In the genomic region with DNA sequence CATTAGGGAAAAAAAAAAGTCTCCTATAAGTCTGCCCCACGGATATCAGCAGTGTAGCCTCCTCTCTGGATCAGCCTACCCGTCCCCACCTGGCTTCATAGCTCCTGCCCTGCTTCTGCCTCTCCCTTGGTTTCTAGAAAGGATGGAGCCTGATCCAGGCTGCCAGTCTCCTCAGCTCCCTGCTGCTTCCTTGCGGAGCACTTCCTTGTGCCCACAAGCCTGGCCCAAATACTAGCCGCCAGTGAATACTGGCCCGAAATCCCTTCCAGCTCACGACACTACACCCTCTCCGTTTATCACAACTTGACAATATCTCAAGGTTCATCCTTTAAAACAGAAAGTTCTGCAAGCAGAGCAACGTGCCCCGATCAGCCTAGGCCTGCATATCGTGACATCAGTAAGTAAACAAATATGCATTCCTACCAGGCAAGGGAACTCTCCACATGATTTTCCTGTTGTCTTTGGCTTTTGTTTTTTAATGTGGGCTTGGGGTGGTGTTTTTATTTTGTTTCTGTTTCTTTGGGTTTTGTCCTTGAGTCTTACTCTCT, we compare ENCODE assay signal across 11 mouse cellular contexts.
A peak's percentile ranks its signal among the peaks of the same experiment; 100 is the strongest.
DNase-seq lines count a peak whose midpoint lies in the region; ATAC-seq and TF ChIP-seq lines count a peak whose summit lies in the region.
"Had no signal": no experiment of that assay in that cellular context is flagged by ENCODE, and none has a peak within 500 bp of the region (broad histone marks: within the 10 kb centered on the region; RNA-seq: fewer than 3 reads in every experiment).

No protein-coding gene starts in this region.

- no peak for ATAC-seq in heart, embryonic 11.5 days (replicated peaks; ENCODE audit: insufficient number of reproducible peaks, low FRiP score, low TSS enrichment)
- ATAC-seq in stomach, embryonic 15.5 days (ENCODE audit: insufficient read depth, low FRiP score, low read depth), result 0 out of 2 replicates have a peak, but pooled peaks have one; percentile 7
- ATAC-seq: CD4-positive, CD25-positive, alpha-beta regulatory T cell, adult 4 months had no signal

- H3K4me1 ChIP-seq in heart, embryonic 11.5 days (ENCODE audit: control insufficient read depth, insufficient read depth, low read length), result peaks cover 7% of the 10 kb centered on the region; the same call in 1 of the 2 replicates
- H3K4me1 ChIP-seq in cortical plate, adult 2 months (ENCODE audit: control insufficient read depth, insufficient read depth, low read length), result no peaks in the 10 kb centered on the region
- no peaks in the 10 kb centered on the region for H3K4me1 ChIP-seq in stomach, embryonic 15.5 days

- peak overlapping the region; percentile 51 for H3K27ac ChIP-seq in heart, embryonic 11.5 days (ENCODE audit: low read depth, low read length)
- peak overlapping the region; percentile 80 for H3K27ac ChIP-seq in cortical plate, adult 2 months (ENCODE audit: insufficient read depth, low read length)
- no peak overlapping the region for H3K27ac ChIP-seq in stomach, embryonic 15.5 days
- H3K27ac ChIP-seq: embryonic facial prominence, embryonic 15.5 days had no signal

- TF ChIP-seq CTCF in cortical plate, adult 2 months (IDR thresholded peaks at IDR 0.05; ENCODE audit: extremely low read depth, insufficient read depth, low read length), result no peak

- TF ChIP-seq POLR2A in cortical plate, adult 2 months (IDR thresholded peaks at IDR 0.05; ENCODE audit: extremely low read depth, insufficient read depth, low read length), result no peak

- 71% methylated on average over 10 of the region's 10 CpGs for WGBS in heart, embryonic 11.5 days (ENCODE audit: insufficient replicate concordance)
- WGBS in stomach, embryonic 15.5 days, result 58% methylated on average over 10 of the region's 10 CpGs

- H3K36me3 ChIP-seq in heart, embryonic 11.5 days (ENCODE audit: control insufficient read depth, insufficient read depth, low read length), result no peaks in the 10 kb centered on the region
- no peaks in the 10 kb centered on the region for H3K36me3 ChIP-seq in stomach, embryonic 15.5 days
- H3K36me3 ChIP-seq: embryonic facial prominence, embryonic 15.5 days had no signal

- intact Hi-C loops in heart, postnatal 10 days (cut with DNase I), result no loop called here

- no peak overlapping the region for H3K9ac ChIP-seq in heart, embryonic 11.5 days (ENCODE audit: low read depth, low read length)
- no peak overlapping the region for H3K9ac ChIP-seq in stomach, embryonic 15.5 days
- H3K9ac ChIP-seq: embryonic facial prominence, embryonic 15.5 days had no signal

- peaks cover 5% of the 10 kb centered on the region for H3K9me3 ChIP-seq in heart, embryonic 11.5 days (replicated peaks; ENCODE audit: control insufficient read depth, low read length)
- H3K9me3 ChIP-seq in stomach, embryonic 15.5 days, result no peaks in the 10 kb centered on the region
- H3K9me3 ChIP-seq: embryonic facial prominence, embryonic 15.5 days had no signal

- DNase-seq in heart, postnatal 10 days, result no peak
- peak; percentile 36 for DNase-seq in ovary, adult 18-20 months (ENCODE audit: low spot score)
- no peak for DNase-seq in ovary, postnatal 10 days (ENCODE audit: low spot score)
- no peak for DNase-seq in adrenal gland, adult 8-10 months
- no peak for DNase-seq in T-cell, adult 2 months (ENCODE audit: low spot score)
- DNase-seq: kidney, adult 9 months had no signal

- H3K4me2 ChIP-seq in heart, embryonic 11.5 days, result no peak overlapping the region
- no peak overlapping the region for H3K4me2 ChIP-seq in stomach, embryonic 15.5 days
- H3K4me2 ChIP-seq: embryonic facial prominence, embryonic 15.5 days had no signal

- H3K27me3 ChIP-seq in heart, embryonic 11.5 days (ENCODE audit: control insufficient read depth, insufficient read depth, low read length), result no peaks in the 10 kb centered on the region
- no peaks in the 10 kb centered on the region for H3K27me3 ChIP-seq in stomach, embryonic 15.5 days (replicated peaks)
- H3K27me3 ChIP-seq: embryonic facial prominence, embryonic 15.5 days had no signal

- H3K4me3 ChIP-seq in heart, embryonic 11.5 days (ENCODE audit: low read depth, low read length), result no peak overlapping the region
- no peak overlapping the region for H3K4me3 ChIP-seq in cortical plate, adult 2 months (ENCODE audit: insufficient read depth, low read length)
- no peak overlapping the region for H3K4me3 ChIP-seq in stomach, embryonic 15.5 days (replicated peaks)
- H3K4me3 ChIP-seq: embryonic facial prominence, embryonic 15.5 days had no signal
